Mouse (Mus musculus): ENCODE data around the gene Tnfrsf13b.
A peak's percentile ranks its signal among the peaks of the same experiment; 100 is the strongest.
"Not testable (repeated sequence)": the region's sequence is repeated elsewhere in the genome, so short reads cannot be mapped to it uniquely, and the experiment has no call there.

Gene Tnfrsf13b

GRCm38 (mm10) chr11:61174821-61175658 lies 48.5 kb downstream of the Tnfrsf13b start, which contains the start of gene Usp22:
Usp22 (minus strand) TSS chr11:61175055.
- DNase-seq: peak; percentile 98

DNA sequence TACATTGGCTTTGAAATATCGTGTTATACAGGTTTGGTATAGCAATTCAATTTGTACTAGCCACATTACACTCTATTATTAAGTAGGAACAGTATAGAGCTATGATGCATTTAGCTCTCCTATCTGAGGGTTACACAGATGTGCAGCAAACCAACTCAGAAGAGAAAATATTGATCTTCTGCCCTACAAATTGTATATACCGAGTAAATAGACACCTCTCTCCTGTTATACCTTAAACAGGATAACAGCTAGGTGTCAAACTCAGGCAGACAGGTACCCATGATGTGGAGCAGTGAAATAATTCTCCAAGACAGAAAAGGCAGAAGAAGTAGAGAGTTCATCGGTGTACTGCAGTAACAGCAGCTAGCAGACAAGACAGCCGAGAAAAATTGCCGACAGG lies 49.2 kb downstream of the Tnfrsf13b start:
- no peak for DNase-seq

GRCm38 (mm10) chr11:61176321-61176720 lies 49.8 kb downstream of the Tnfrsf13b start:
- DNase-seq: no peak

GRCm38 (mm10) chr11:61180361-61180760 lies 53.8 kb downstream of the Tnfrsf13b start:
- DNase-seq: no peak

- DNase-seq: no peak
Measured at GRCm38 (mm10) chr11:61181624-61182023, 55.1 kb downstream of the Tnfrsf13b start.

- DNase-seq: no peak
Measured at GRCm38 (mm10) chr11:61183820-61184219, 57.3 kb downstream of the Tnfrsf13b start.

DNA sequence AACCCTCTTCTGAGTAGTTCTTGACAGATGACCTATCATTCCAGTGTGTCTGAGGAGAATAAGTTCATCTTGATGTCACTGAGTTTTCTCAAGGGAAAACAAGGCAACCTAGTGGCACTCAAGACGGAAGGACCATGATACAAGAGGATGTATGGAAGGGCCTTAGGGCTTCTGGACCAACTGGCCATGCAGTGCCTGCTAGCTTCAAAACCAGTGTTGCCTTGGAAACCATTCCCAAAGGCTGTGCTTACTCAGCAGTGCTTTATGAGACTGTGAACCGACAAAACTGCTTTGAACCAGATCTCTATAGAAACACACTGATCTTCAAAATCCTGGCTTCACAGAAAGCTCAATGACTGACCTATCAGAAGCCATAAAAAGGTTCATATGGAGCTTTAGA lies 64.2 kb downstream of the Tnfrsf13b start:
- DNase-seq: no peak

DNA sequence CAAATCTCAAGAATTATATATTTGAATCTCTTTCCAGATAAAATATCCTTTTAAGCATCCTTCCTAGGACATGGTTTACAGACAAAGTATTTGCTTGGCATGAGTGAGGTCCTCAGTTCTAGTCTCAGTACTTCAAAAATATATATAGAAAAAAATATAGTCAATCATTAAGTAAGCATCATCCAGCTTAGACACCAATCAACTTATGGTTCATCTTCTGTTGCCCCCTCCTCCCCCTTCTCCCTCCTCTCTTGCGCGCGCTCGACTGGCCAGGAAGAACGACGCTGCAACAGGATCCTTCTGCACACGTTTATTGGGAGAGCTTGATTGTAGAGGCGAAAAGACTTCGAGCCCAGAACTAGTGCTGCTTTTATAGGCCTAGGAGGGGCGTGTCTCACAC lies 65.6 kb downstream of the Tnfrsf13b start:
- DNase-seq: not testable (repeated sequence)

- no peak for DNase-seq
Measured at GRCm38 (mm10) chr11:61192779-61193178, 66.2 kb downstream of the Tnfrsf13b start.

DNA sequence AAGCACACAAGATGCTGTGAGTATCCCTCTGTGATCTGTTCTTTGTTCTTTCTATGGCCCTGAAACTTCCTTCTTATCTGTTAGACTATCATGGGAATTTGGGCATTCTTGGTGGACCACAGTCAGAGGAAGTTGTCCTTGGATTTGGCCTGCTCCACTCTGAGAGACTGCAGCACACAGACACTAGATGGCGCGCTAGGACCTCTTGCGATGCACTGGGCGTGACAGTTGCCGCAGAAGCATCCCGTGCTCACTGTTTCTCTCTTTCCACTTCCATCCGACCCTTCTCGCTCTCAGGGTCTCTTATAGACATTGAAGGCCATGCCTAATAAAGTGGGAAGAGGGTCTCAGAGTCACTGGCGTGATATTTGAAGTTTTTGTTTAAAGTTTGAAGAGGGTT lies 66.8 kb downstream of the Tnfrsf13b start:
- DNase-seq: peak; percentile 70

- no peak for DNase-seq
Measured at GRCm38 (mm10) chr11:61196616-61197353, 70.2 kb downstream of the Tnfrsf13b start.

DNA sequence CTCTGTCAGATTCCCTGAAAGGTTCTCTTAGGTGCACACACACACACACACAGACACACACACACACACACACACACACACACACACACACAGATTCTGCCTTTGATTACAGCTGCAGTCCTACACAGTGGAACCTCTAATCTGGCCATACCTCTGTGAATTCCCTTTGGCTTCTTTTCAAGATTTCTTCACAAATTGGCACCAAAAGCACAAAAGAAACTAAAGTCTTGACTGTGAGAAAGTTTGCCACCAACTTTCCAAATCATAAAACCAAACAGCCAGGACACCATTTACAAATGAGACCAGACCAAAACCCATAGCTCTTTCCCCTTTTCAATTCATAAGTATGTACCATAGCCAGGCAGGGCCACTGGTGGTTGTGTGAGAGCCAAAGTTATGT lies 71.4 kb downstream of the Tnfrsf13b start:
- no peak for DNase-seq
